Mouse (Mus musculus): ENCODE data around the gene Evc. TPM values are rescaled to one million over a fixed set of nuclear protein-coding genes. Genes with fewer than 3 reads are reported as not detected.

Gene Evc
- polyA plus RNA-seq, 1 experiment from 2014 or later = 17.2 TPM

Other genes with a start within 250 kb of the Evc start
- gene Crmp1, start 95.0 kb downstream of the Evc start, polyA plus RNA-seq (2016; fragmentation: Nextera tagmentation; extraction: Ambion mirVana) = 497 and 557 TPM in 2 replicates
- gene Evc2, start 1.6 kb upstream of the Evc start, polyA plus RNA-seq (2016; fragmentation: Nextera tagmentation; extraction: Ambion mirVana) = 12.3 and 13.3 TPM in 2 replicates